Mouse (Mus musculus) heart, postnatal 0 days (tissue): ENCODE measurements at regions not wholly inside any gene's neighbourhood (a gene's known extent, or its start where the extent isn't known, plus 50 kb on each side); places are given as distances from the start of the nearest gene placed in this dataset.

Experiments
- CTCF ChIP-seq: IDR thresholded peaks from 2 replicates; pipeline ENCODE4 v1.5.1; 2016; ENCODE audit warnings: antibody characterized with exemption, control low read depth, low read depth
- EP300 ChIP-seq: IDR thresholded peaks from 2 replicates; pipeline ENCODE4 v1.6.1; 2016; ENCODE audit warnings: antibody characterized with exemption, low read depth

- TF ChIP-seq CTCF (no peak), EP300 (no peak)
These were observed 416.2 kb upstream of the Prmt6 start for GRCm38 (mm10) chr3:110666992-110667391.
